Mouse (Mus musculus): ENCODE results near the gene Cdkl4.
"Not testable (repeated sequence)": the region's sequence is repeated elsewhere in the genome, so short reads cannot be mapped to it uniquely, and the experiment has no call there.

Cdkl4 gene

GRCm38 (mm10) chr17:80577639-80578038 is at the start of gene Cdkl4:
TSS of gene Cdkl4 (minus strand) at chr17:80577813.
- DNase-seq (ENCODE audit: low spot score): no peak

- DNase-seq (ENCODE audit: low spot score): no peak
These were observed 47.4 kb upstream of the Cdkl4 start for GRCm38 (mm10) chr17:80624979-80625378.

- no peak for DNase-seq (ENCODE audit: low spot score)
These were observed 44.1 kb upstream of the Cdkl4 start for GRCm38 (mm10) chr17:80621691-80622090.

- DNase-seq (ENCODE audit: low spot score): peak; percentile 57
These were observed 43.3 kb upstream of the Cdkl4 start for GRCm38 (mm10) chr17:80620786-80621423.

- DNase-seq (ENCODE audit: low spot score): no peak
These were observed 41.9 kb upstream of the Cdkl4 start for GRCm38 (mm10) chr17:80619556-80619955.

- DNase-seq (ENCODE audit: low spot score): no peak
These were observed 41.3 kb upstream of the Cdkl4 start for GRCm38 (mm10) chr17:80618890-80619289.

- no peak for DNase-seq (ENCODE audit: low spot score)
These were observed 26.2 kb upstream of the Cdkl4 start for GRCm38 (mm10) chr17:80603806-80604205.

- no peak for DNase-seq (ENCODE audit: low spot score)
These were observed 25.5 kb upstream of the Cdkl4 start for GRCm38 (mm10) chr17:80603079-80603625.

GRCm38 (mm10) chr17:80601371-80601770 is 23.8 kb upstream of the Cdkl4 start:
- DNase-seq (ENCODE audit: low spot score): no peak

- DNase-seq (ENCODE audit: low spot score): no peak
These were observed 5.4 kb upstream of the Cdkl4 start for GRCm38 (mm10) chr17:80583051-80583450.

- DNase-seq (ENCODE audit: low spot score): no peak
These were observed 2.3 kb upstream of the Cdkl4 start for GRCm38 (mm10) chr17:80579901-80580300.

- DNase-seq (ENCODE audit: low spot score): no peak
These were observed 1.5 kb upstream of the Cdkl4 start for GRCm38 (mm10) chr17:80579089-80579488.

- DNase-seq (ENCODE audit: low spot score): no peak
These were observed 428 bp upstream of the Cdkl4 start for GRCm38 (mm10) chr17:80578041-80578440.

- DNase-seq (ENCODE audit: low spot score): no peak
These were observed 399 bp downstream of the Cdkl4 start for GRCm38 (mm10) chr17:80577214-80577613.

- no peak for DNase-seq (ENCODE audit: low spot score)
These were observed 2.6 kb downstream of the Cdkl4 start for GRCm38 (mm10) chr17:80575008-80575407.

GRCm38 (mm10) chr17:80574471-80574965 is 3.1 kb downstream of the Cdkl4 start:
- DNase-seq (ENCODE audit: low spot score): no peak

GRCm38 (mm10) chr17:80572187-80572935 is 5.3 kb downstream of the Cdkl4 start:
- no peak for DNase-seq (ENCODE audit: low spot score)

- DNase-seq (ENCODE audit: low spot score): no peak
These were observed 6.2 kb downstream of the Cdkl4 start for GRCm38 (mm10) chr17:80571460-80571859.

- DNase-seq (ENCODE audit: low spot score): not testable (repeated sequence)
These were observed 7.9 kb downstream of the Cdkl4 start for GRCm38 (mm10) chr17:80569718-80570117.

GRCm38 (mm10) chr17:80568842-80569601 is 8.6 kb downstream of the Cdkl4 start:
- no peak for DNase-seq (ENCODE audit: low spot score)

GRCm38 (mm10) chr17:80568441-80568840 is 9.2 kb downstream of the Cdkl4 start:
- no peak for DNase-seq (ENCODE audit: low spot score)

GRCm38 (mm10) chr17:80564611-80564924 is 13.0 kb downstream of the Cdkl4 start:
- DNase-seq (ENCODE audit: low spot score): no peak
